Mouse (Mus musculus) left cerebral cortex, postnatal 4 days (tissue): Measurements from ENCODE around the gene Olfr691. TPM values are rescaled to one million over a fixed set of nuclear protein-coding genes. Genes with fewer than 3 reads are reported as not detected.

ENCODE experiments used
- total RNA-seq, 2 experiments: library from RNA; stranded (reverse); gene quantifications; 2 replicates each; pipeline ENCODE4 v1.2.3; 2021

Gene Olfr691
- total RNA-seq, 2 experiments from 2014 or later, result 0.34 to 0.38 TPM

Other genes with a start within 250 kb of the Olfr691 start
- gene Olfr680-ps1, start 249.5 kb downstream of the Olfr691 start, total RNA-seq, result not detected
- gene Olfr681, start 225.4 kb downstream of the Olfr691 start, total RNA-seq, result not detected
- not detected for gene Olfr683, start 195.3 kb downstream of the Olfr691 start, total RNA-seq
- gene Olfr684, start 178.6 kb downstream of the Olfr691 start, total RNA-seq, result not detected
- not detected for gene Olfr685, start 156.3 kb downstream of the Olfr691 start, total RNA-seq
- not detected for gene Olfr686, start 134.8 kb downstream of the Olfr691 start, total RNA-seq
- not detected for gene Olfr688, start 54.2 kb downstream of the Olfr691 start, total RNA-seq
- not detected for gene Olfr689, start 31.1 kb downstream of the Olfr691 start, total RNA-seq
- gene Olfr690, start 8.2 kb downstream of the Olfr691 start, total RNA-seq, result under 1 TPM; 0.26 to 0.44 TPM
- gene Olfr692, start 26.0 kb upstream of the Olfr691 start, total RNA-seq, result not detected
- gene Gm5901, start 32.8 kb upstream of the Olfr691 start, total RNA-seq, result not detected
- gene Fam160a2, start 57.8 kb upstream of the Olfr691 start, total RNA-seq, result 10 to 100 TPM; 49.9 to 56.6 TPM
- under 1 TPM; 0.14 to 0.32 TPM for gene Cnga4, start 62.3 kb upstream of the Olfr691 start, total RNA-seq
- gene Cckbr, start 83.5 kb upstream of the Olfr691 start, total RNA-seq, result 1 to 10 TPM; 4.2 to 6.1 TPM
- 10 to 100 TPM; 11.7 to 13.8 TPM for gene Cavin3, start 140.0 kb upstream of the Olfr691 start, total RNA-seq
- 10 to 100 TPM; 59.3 to 65.7 TPM for gene Smpd1, start 212.1 kb upstream of the Olfr691 start, total RNA-seq
- gene Apbb1, start 239.4 kb upstream of the Olfr691 start, total RNA-seq, result 100 to 1,000 TPM; 327 to 331 TPM